Mouse (Mus musculus) embryo, embryonic 10.5 days (tissue): ENCODE results near the gene C130050O18Rik.
A peak's percentile ranks its signal among the peaks of the same experiment; 100 is the strongest.

Experiments
- DNase-seq: peaks from one replicate; pipeline ENCODE4 v3.0.0-alpha.2; 2015; ENCODE audit warnings: low spot score

C130050O18Rik gene

GRCm38 (mm10) chr5:139404801-139405401 is at the start of gene C130050O18Rik:
C130050O18Rik (plus strand) TSS chr5:139405280.
- no peak for DNase-seq

- peak; percentile 62 for DNase-seq
Observed at GRCm38 (mm10) chr5:139358653-139359052, 46.4 kb upstream of the C130050O18Rik start.

- DNase-seq = no peak
Observed at GRCm38 (mm10) chr5:139359244-139359643, 45.8 kb upstream of the C130050O18Rik start.

- DNase-seq = no peak
Observed at GRCm38 (mm10) chr5:139363858-139364257, 41.2 kb upstream of the C130050O18Rik start.

- peak; percentile 93 for DNase-seq
Observed at GRCm38 (mm10) chr5:139364260-139364910, 40.7 kb upstream of the C130050O18Rik start.

- DNase-seq = no peak
Observed at GRCm38 (mm10) chr5:139364911-139365571, 40.0 kb upstream of the C130050O18Rik start.

GRCm38 (mm10) chr5:139365827-139366226 is 39.3 kb upstream of the C130050O18Rik start:
- DNase-seq = no peak

GRCm38 (mm10) chr5:139366484-139366883 is 38.6 kb upstream of the C130050O18Rik start:
- no peak for DNase-seq

GRCm38 (mm10) chr5:139367884-139368458 is 37.1 kb upstream of the C130050O18Rik start:
- DNase-seq = no peak

GRCm38 (mm10) chr5:139368638-139369320 is 36.3 kb upstream of the C130050O18Rik start:
- no peak for DNase-seq

GRCm38 (mm10) chr5:139370336-139370735 is 34.7 kb upstream of the C130050O18Rik start:
- DNase-seq = no peak

- DNase-seq = no peak
Observed at GRCm38 (mm10) chr5:139371118-139371517, 34.0 kb upstream of the C130050O18Rik start.

GRCm38 (mm10) chr5:139371631-139372401 is 33.3 kb upstream of the C130050O18Rik start:
- peak; percentile 95 for DNase-seq

GRCm38 (mm10) chr5:139373126-139373525 is 32.0 kb upstream of the C130050O18Rik start:
- DNase-seq = no peak

- DNase-seq = no peak
Observed at GRCm38 (mm10) chr5:139373889-139374444, 31.1 kb upstream of the C130050O18Rik start.

GRCm38 (mm10) chr5:139374841-139375240 is 30.2 kb upstream of the C130050O18Rik start:
- DNase-seq = no peak

- DNase-seq = no peak
Observed at GRCm38 (mm10) chr5:139377468-139378270, 27.4 kb upstream of the C130050O18Rik start, which contains the start of gene Gpr146. Gpr146 (plus strand) TSS chr5:139377697.

GRCm38 (mm10) chr5:139378271-139378556 is 26.9 kb upstream of the C130050O18Rik start:
- no peak for DNase-seq

- peak; percentile 53 for DNase-seq
Observed at GRCm38 (mm10) chr5:139378986-139379629, 26.0 kb upstream of the C130050O18Rik start.
